In the genomic region with DNA sequence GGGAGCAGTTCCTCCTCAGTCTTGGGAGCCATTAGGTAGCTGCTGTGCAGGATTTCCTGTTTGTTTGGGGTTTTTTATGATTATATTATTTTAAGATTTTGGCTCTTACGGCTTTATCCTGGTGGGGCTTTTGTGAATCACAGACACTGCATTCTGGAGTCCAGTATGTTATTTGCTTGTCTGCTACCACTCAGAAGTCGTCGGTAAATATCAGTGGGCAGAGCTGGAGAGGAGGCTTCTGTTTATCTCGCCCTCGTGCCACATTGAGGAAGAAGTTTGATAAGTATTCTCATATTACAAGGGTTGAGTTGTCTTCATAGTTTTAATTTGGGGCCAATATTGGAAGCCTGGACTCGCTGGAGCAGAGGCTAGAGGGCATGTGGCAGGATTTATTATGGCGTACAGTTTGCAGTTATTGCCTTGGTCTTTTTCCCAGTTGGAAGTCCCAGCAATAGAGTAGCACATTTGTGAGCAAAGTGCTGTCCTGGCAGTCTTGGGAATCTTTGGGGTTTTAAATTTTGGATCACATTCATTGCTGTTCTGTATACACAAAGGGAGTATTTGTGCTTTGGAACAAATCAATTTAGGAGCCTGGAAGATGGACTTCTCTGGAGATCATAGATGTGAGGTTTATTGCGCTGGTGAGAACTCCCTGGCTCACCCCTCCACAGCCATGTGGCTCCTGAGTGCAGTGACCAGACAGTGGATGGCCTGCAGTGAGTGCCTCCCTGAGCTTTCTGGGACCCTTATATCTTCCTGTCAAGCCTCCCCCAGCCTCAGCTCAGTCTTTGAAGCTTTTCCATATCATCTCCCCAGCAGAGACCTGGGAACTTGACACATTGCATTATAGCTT, we compare ENCODE assay signal across 10 mouse cellular contexts.
A peak's percentile ranks its signal among the peaks of the same experiment; 100 is the strongest.
DNase-seq lines count a peak whose midpoint lies in the region; ATAC-seq and TF ChIP-seq lines count a peak whose summit lies in the region.
"Had no signal": no experiment of that assay in that cellular context is flagged by ENCODE, and none has a peak within 500 bp of the region (broad histone marks: within the 10 kb centered on the region; RNA-seq: fewer than 3 reads in every experiment).

No protein-coding gene starts in this region.

- no peak overlapping the region for H3K9ac ChIP-seq in kidney, embryonic 16.5 days (replicated peaks; ENCODE audit: low read length)
- H3K9ac ChIP-seq in forebrain, embryonic 11.5 days (ENCODE audit: low read length), result peak overlapping the region; percentile 54
- H3K9ac ChIP-seq in neural tube, embryonic 12.5 days, result peak overlapping the region; percentile 39; the same call in 1 of the 2 replicates
- H3K9ac ChIP-seq in liver, postnatal 0 days (replicated peaks), result no peak overlapping the region

- H3K27me3 ChIP-seq in kidney, embryonic 16.5 days (ENCODE audit: insufficient read depth, low read length), result no peaks in the 10 kb centered on the region
- no peaks in the 10 kb centered on the region for H3K27me3 ChIP-seq in forebrain, embryonic 11.5 days (ENCODE audit: control insufficient read depth, insufficient read depth, low read length)
- H3K27me3 ChIP-seq in neural tube, embryonic 12.5 days (replicated peaks), result peaks cover 15% of the 10 kb centered on the region; the same call in 1 of the 2 replicates
- H3K27me3 ChIP-seq in liver, postnatal 0 days (ENCODE audit: insufficient read depth, low read length), result no peaks in the 10 kb centered on the region

- no peak for TF ChIP-seq CTCF in liver, postnatal 0 days (IDR thresholded peaks at IDR 0.05; ENCODE audit: low read depth)

- no peaks in the 10 kb centered on the region for H3K9me3 ChIP-seq in kidney, embryonic 16.5 days (ENCODE audit: low read length)
- no peaks in the 10 kb centered on the region for H3K9me3 ChIP-seq in forebrain, embryonic 11.5 days (ENCODE audit: control insufficient read depth, low read length)
- H3K9me3 ChIP-seq in neural tube, embryonic 12.5 days, result no peaks in the 10 kb centered on the region
- H3K9me3 ChIP-seq in liver, postnatal 0 days (ENCODE audit: low read length), result no peaks in the 10 kb centered on the region

- peak overlapping the region; percentile 65 for H3K27ac ChIP-seq in kidney, embryonic 16.5 days (ENCODE audit: low read length)
- H3K27ac ChIP-seq in forebrain, embryonic 11.5 days (ENCODE audit: low read depth, low read length), result peak overlapping the region; percentile 97
- peak overlapping the region; percentile 76 for H3K27ac ChIP-seq in neural tube, embryonic 12.5 days
- H3K27ac ChIP-seq in liver, postnatal 0 days (ENCODE audit: low read depth), result no peak overlapping the region

- WGBS in kidney, embryonic 16.5 days, result 27% methylated on average over 8 of the region's 8 CpGs
- 31% methylated on average over 8 of the region's 8 CpGs for WGBS in forebrain, embryonic 11.5 days
- 13% methylated on average over 8 of the region's 8 CpGs for WGBS in neural tube, embryonic 12.5 days
- WGBS in liver, postnatal 0 days (ENCODE audit: insufficient replicate concordance), result 61% methylated on average over 8 of the region's 8 CpGs

- no peak for DNase-seq in kidney, adult 8-10 months
- no peak for DNase-seq in forebrain, embryonic 11.5 days (ENCODE audit: low spot score)
- DNase-seq in kidney, postnatal 10 days, result peak; percentile 19
- no peak for DNase-seq in adrenal gland, adult 2 months
- DNase-seq in yolk sac, embryonic 10.5 days (ENCODE audit: low spot score), result no peak
- DNase-seq in liver, postnatal 0 days, result no peak
- DNase-seq: gastrocnemius, postnatal 36 days; right cerebral cortex, postnatal 4 days had no signal

- peaks cover 27% of the 10 kb centered on the region for H3K4me1 ChIP-seq in kidney, embryonic 16.5 days (ENCODE audit: insufficient read depth, low read length)
- H3K4me1 ChIP-seq in forebrain, embryonic 11.5 days (replicated peaks; ENCODE audit: control insufficient read depth, insufficient read depth, low read length), result peaks cover 22% of the 10 kb centered on the region
- peaks cover 31% of the 10 kb centered on the region for H3K4me1 ChIP-seq in neural tube, embryonic 12.5 days
- no peaks in the 10 kb centered on the region for H3K4me1 ChIP-seq in liver, postnatal 0 days (ENCODE audit: insufficient read depth)

- no peak for ATAC-seq in kidney, embryonic 16.5 days (ENCODE audit: low FRiP score, low TSS enrichment)
- peak; percentile 37; the same call in 1 of the 2 replicates for ATAC-seq in forebrain, embryonic 11.5 days (replicated peaks; ENCODE audit: low FRiP score)
- ATAC-seq in neural tube, embryonic 12.5 days (ENCODE audit: low FRiP score, low read depth), result peak; percentile 62
- ATAC-seq in liver, postnatal 0 days, result no peak

- H3K36me3 ChIP-seq in kidney, embryonic 16.5 days (ENCODE audit: insufficient read depth, low read length), result no peaks in the 10 kb centered on the region
- H3K36me3 ChIP-seq in forebrain, embryonic 11.5 days (ENCODE audit: control insufficient read depth, insufficient read depth, low read length), result no peaks in the 10 kb centered on the region
- H3K36me3 ChIP-seq in neural tube, embryonic 12.5 days, result peaks cover 4% of the 10 kb centered on the region; the same call in 1 of the 2 replicates
- peaks cover 4% of the 10 kb centered on the region; the same call in 1 of the 2 replicates for H3K36me3 ChIP-seq in liver, postnatal 0 days (replicated peaks; ENCODE audit: insufficient read depth, low read length)

- no peak overlapping the region for H3K4me3 ChIP-seq in kidney, embryonic 16.5 days (ENCODE audit: low read length)
- no peak overlapping the region for H3K4me3 ChIP-seq in forebrain, embryonic 11.5 days (ENCODE audit: low read depth, low read length)
- H3K4me3 ChIP-seq in neural tube, embryonic 12.5 days, result no peak overlapping the region
- no peak overlapping the region for H3K4me3 ChIP-seq in liver, postnatal 0 days (ENCODE audit: low read depth, low read length)

- no peak for TF ChIP-seq EP300 in liver, postnatal 0 days (IDR thresholded peaks at IDR 0.05; ENCODE audit: low read depth)

- H3K4me2 ChIP-seq in kidney, embryonic 16.5 days (replicated peaks; ENCODE audit: low read depth, low read length), result no peak overlapping the region
- H3K4me2 ChIP-seq in forebrain, embryonic 11.5 days (ENCODE audit: low read depth, low read length, severe bottlenecking), result peak overlapping the region; percentile 24; the same call in 1 of the 2 replicates
- H3K4me2 ChIP-seq in neural tube, embryonic 12.5 days (replicated peaks), result peak overlapping the region; percentile 44
- H3K4me2 ChIP-seq in liver, postnatal 0 days (ENCODE audit: low read depth, low read length), result no peak overlapping the region

Comparison
In these comparisons a context has a peak if more than half of its experiments do, and no peak if none do; other contexts are left out.
1. ATAC-seq: peak in forebrain, embryonic 11.5 days (single experiment) and neural tube, embryonic 12.5 days (single experiment); none in kidney, embryonic 16.5 days (single experiment) and liver, postnatal 0 days (single experiment).
2. H3K4me2 ChIP-seq: peak in forebrain, embryonic 11.5 days (single experiment) and neural tube, embryonic 12.5 days (single experiment); none in kidney, embryonic 16.5 days (single experiment) and liver, postnatal 0 days (single experiment).
3. H3K9ac ChIP-seq: peak in forebrain, embryonic 11.5 days (single experiment) and neural tube, embryonic 12.5 days (single experiment); none in kidney, embryonic 16.5 days (single experiment) and liver, postnatal 0 days (single experiment).